Mouse (Mus musculus): ENCODE data around the gene Zfp277. TPM values are rescaled to one million over a fixed set of nuclear protein-coding genes. Genes with fewer than 3 reads are reported as not detected.

The Zfp277 gene
- polyA plus RNA-seq (2015; fragmentation: Nextera tagmentation; extraction: Ambion mirVana), result 29.1 and 31.0 TPM in 2 replicates

DNA sequence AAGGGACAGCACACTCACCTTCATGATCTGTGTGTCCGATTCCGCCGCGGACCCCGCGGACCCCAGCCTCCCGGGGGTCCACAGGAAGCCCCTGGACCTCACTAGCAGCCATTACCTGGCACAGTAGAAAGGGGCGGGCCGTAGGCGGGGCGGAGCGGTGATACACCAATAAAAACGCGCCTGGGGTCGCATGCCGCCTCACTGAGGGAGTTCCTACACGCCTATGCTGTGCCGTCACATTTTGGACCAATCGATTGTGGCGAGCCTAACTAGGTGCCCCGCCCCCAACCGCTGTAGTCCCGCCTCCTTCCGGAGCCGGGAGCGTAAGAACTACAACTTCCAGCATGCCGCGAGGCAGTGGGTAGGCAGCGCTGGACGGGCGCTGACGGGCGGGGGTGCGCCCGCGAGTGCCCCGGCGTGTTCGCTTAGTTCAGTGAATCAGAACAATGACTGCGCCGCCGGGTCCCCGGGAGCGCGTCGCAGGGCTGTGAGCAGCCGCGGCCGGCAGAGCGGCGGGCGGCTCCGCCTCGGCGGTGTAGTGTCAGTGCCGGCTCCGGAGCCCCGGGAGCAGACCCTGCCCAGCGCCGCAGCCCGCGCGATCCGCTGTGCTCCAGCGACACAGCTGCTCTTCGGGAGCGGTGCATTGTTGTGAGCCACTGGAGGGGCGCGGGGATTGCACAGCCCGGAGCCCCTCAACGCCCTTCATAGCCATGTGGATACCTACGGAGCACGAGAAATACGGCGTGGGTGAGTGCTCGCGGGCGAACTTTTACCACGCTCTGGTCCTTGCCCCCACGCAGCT is at the start of gene Zfp277, which contains the start of gene Dock4:
Gene Zfp277, minus strand, starts transcription at position 255 of the 802 bp plus-strand sequence.
Gene Dock4, plus strand, starts transcription at position 305 of the 802 bp plus-strand sequence.
- H3K4me3 ChIP-seq, result peak within 1 kb of the TSS; percentile 70
- under 1% methylated on average over 80 of the region's 80 CpGs for WGBS
- H3K4me2 ChIP-seq, result peak within 1 kb of the TSS; percentile 76
- peaks cover 36% of the 10 kb centered on the region for H3K4me1 ChIP-seq (replicated peaks)
- peak; percentile 98 for ATAC-seq (ENCODE audit: low read depth)
- no peaks in the 10 kb centered on the region for H3K9me3 ChIP-seq
- H3K27me3 ChIP-seq, result no peaks in the 10 kb centered on the region
- peak within 1 kb of the TSS; percentile 95 for H3K27ac ChIP-seq (replicated peaks)
- H3K36me3 ChIP-seq, result no peaks in the 10 kb centered on the region
- H3K9ac ChIP-seq, result peak within 1 kb of the TSS; percentile 90

DNA sequence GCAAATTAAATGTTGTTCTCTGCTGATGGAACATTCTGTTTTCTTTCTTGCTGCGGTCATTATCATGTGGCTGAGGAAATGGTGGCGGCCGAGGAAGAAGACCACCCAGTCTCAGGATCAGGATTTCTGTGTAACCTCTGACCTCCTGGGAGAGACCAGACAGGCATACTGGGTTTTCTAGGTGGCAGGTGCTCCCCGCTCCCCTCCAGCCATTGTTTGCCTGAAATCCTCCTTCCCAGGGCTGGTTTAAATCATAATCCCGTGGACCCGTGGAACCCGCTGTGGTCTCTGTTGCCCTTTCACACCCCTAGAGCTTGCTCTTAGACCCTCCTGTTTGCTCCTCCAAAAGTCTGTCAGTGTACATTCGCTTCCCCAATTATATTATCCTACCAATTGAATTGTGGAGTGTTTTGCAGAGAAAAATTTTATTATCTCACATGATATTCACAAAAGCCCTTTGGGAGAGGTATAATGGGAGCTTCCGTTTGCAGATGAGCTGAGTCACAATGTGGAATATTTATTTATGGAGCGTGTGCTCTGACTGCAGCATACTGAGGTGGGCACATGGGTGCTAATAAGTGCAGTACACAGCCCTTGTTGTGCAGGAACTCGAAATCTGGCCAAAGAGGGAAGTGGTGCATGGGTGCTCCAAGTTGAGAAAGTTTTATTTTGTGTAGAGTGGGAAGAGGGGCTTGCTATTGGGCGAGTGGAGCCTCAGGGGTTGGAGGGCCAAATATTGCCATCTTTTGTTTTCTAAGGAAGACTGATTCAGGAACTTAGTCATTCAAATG is 40.5 kb upstream of the Zfp277 start:
- H3K4me1 ChIP-seq (replicated peaks), result peaks cover 35% of the 10 kb centered on the region
- H3K9ac ChIP-seq, result no peak overlapping the region
- no peaks in the 10 kb centered on the region for H3K9me3 ChIP-seq
- ATAC-seq (ENCODE audit: low read depth), result 0 out of 2 replicates have a peak, but pooled peaks have one; percentile 36
- H3K4me2 ChIP-seq, result no peak overlapping the region
- H3K4me3 ChIP-seq, result no peak overlapping the region
- H3K36me3 ChIP-seq, result no peaks in the 10 kb centered on the region
- no peak overlapping the region for H3K27ac ChIP-seq (replicated peaks)
- H3K27me3 ChIP-seq, result no peaks in the 10 kb centered on the region
- WGBS, result 65% methylated on average over 12 of the region's 12 CpGs

DNA sequence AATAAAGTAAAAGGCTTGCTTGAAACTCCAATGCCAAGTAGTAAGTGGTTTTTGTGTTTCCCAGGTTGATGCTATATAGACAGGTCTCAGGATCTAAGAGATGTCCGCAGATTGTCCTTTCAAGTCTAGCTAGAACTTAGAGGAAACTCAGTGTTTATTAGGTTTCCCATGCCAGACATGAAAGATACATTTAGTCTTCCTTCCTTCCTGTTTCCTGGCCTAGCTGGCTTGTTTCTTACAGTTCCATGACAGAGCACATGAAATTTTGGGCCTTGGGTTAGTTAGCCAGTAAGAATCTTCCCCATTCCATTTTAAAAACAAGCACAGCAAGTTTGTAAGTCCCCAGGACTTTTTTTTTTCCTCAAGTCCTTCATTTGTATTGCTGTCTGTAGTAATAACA is 39.5 kb upstream of the Zfp277 start:
- Histone ChIP-seq H3K27ac (replicated peaks) (no peak overlapping the region), H3K4me1 (replicated peaks) (peaks cover 29% of the 10 kb centered on the region), H3K9me3 (no peaks in the 10 kb centered on the region), H3K4me2 (no peak overlapping the region), H3K27me3 (no peaks in the 10 kb centered on the region), H3K9ac (no peak overlapping the region), H3K36me3 (no peaks in the 10 kb centered on the region), H3K4me3 (no peak overlapping the region)
- ATAC-seq (ENCODE audit: low read depth), result no peak
- WGBS, result 70% methylated on average over 1 of the region's 1 CpGs

DNA sequence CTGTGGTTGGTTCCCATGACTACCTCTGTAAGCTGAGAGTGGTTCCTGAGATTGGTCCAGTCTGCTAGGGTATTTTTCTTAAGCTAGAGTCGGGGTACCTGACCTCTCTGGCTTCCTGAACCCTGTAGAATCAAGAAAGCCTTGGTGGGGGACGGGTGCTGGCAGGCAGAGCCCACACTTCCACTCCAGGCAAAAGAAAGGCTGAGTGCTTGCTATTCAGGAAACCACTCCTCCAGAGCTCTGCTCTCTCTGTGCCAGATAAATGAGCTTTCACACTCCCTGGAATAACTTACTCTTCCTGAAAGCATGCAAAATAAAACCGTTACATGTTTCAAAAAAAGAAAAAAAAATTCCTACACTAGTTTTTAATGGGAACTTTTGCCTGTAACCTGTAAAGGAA is 38.5 kb upstream of the Zfp277 start:
- 19% methylated on average over 3 of the region's 3 CpGs for WGBS
- Histone ChIP-seq H3K4me1 (replicated peaks) (peaks cover 32% of the 10 kb centered on the region), H3K27ac (replicated peaks) (0 out of 2 replicates have a peak overlapping the region, but pooled peaks have one; percentile 6), H3K9ac (no peak overlapping the region), H3K4me3 (no peak overlapping the region), H3K36me3 (no peaks in the 10 kb centered on the region), H3K9me3 (no peaks in the 10 kb centered on the region), H3K27me3 (no peaks in the 10 kb centered on the region), H3K4me2 (no peak overlapping the region)
- ATAC-seq (ENCODE audit: low read depth), result peak; percentile 67; the same call in 1 of the 2 replicates

DNA sequence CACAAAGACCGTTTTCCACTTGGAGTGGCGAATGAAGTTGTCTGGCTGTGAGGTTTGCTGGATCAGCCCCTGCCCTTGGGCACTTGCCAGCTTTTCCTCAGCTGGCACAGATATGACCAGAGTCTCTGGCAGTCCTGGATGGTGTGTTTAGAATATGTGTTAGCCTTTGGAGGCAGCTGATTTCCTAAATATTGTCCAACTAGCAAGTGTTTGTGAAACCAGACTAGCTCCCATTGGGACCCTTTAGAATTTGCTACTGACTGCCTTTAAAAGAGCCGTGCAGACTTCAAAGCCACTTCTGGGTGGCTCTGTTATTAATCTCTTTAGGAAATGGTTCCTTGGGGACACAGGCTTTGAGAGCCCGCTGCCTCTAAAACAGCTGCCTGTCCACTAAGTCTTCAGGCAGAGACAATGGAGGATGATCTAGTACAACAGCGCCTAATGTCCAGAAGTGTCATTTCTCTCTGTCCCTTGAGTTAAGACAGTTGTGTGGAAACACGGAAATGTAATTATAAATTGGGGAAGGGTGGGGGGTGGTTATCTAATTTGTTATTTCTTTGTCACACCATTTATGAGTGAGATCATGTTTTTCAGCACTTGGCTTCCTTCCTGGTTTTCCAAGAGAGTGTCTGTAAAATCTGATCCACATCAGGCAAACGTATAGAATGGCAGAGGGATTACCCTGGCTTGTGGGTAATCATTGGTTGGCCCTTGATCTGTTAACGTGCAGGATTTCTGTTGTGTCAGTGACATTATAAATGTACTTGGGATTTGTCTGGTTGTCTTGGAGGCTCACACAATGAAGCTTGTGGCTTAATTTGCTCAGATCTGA is 32.1 kb upstream of the Zfp277 start:
- no peak overlapping the region for H3K4me3 ChIP-seq
- peak overlapping the region; percentile 1; the same call in 1 of the 2 replicates for H3K4me2 ChIP-seq
- no peak overlapping the region for H3K9ac ChIP-seq
- H3K9me3 ChIP-seq, result no peaks in the 10 kb centered on the region
- no peaks in the 10 kb centered on the region for H3K36me3 ChIP-seq
- peak; percentile 79 for ATAC-seq (ENCODE audit: low read depth)
- no peaks in the 10 kb centered on the region for H3K27me3 ChIP-seq
- peaks cover 52% of the 10 kb centered on the region for H3K4me1 ChIP-seq (replicated peaks)
- 11% methylated on average over 8 of the region's 8 CpGs for WGBS
- peak overlapping the region; percentile 42 for H3K27ac ChIP-seq (replicated peaks)

DNA sequence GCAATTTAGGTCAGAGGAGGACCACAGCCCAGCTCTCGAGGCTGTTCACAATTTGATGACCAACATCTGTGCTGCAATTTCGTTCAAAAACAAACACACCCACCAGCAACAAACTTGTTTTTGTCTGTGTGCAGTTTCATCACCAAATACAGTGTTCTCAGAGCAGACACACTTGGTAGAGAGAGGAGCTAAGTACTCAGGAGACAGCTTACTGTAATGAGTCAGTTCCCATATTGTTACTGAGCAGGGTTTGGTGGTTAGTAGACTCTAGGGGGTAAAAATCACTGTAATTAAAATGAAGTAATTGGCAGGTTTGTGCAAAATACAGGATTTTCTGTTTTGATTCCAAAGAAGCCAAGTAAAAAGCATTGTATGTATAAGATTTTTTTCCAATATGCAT is 28.0 kb upstream of the Zfp277 start:
- WGBS, result 34% methylated on average over 2 of the region's 2 CpGs
- H3K4me3 ChIP-seq, result no peak overlapping the region
- H3K9me3 ChIP-seq, result no peaks in the 10 kb centered on the region
- no peak overlapping the region for H3K9ac ChIP-seq
- ATAC-seq (ENCODE audit: low read depth), result no peak
- no peak overlapping the region for H3K4me2 ChIP-seq
- H3K36me3 ChIP-seq, result no peaks in the 10 kb centered on the region
- H3K27ac ChIP-seq (replicated peaks), result no peak overlapping the region
- H3K4me1 ChIP-seq (replicated peaks), result peaks cover 68% of the 10 kb centered on the region
- H3K27me3 ChIP-seq, result no peaks in the 10 kb centered on the region

DNA sequence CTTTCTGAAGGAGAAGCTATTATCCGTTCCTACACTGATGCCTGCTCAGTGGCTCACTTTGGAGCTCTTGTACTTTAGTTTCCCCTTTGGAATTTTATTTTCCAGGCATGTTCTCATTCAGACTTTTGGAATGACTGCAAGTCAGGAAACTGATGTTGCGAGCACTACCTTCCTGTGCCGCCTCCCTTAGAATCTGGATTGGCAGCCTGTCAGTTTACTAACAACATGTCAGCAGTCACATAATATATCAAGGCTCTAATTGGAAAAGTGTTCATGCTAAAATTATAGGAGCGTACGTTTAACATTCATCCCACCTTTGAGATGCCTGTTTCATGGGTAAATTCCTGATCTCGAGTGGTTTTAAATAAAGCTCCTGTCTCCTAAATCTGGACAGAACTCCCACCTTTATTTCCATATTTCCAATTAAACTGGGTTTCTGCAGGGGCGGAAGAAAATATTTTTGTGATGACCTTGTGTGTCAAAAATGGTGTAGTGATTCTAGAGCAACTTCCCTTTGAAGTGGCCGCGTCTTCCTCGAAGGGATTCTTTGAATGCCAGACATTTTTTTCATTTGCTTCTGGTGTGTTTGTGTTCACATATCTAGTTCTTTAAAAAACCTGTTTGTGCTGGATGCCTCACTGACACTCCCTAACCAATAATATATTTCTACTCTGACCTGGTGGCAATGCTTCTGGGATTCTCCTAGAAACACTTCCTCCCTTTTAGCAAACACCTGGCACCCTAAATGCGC is 26.1 kb upstream of the Zfp277 start:
- ATAC-seq (ENCODE audit: low read depth), result no peak
- H3K36me3 ChIP-seq, result no peaks in the 10 kb centered on the region

DNA sequence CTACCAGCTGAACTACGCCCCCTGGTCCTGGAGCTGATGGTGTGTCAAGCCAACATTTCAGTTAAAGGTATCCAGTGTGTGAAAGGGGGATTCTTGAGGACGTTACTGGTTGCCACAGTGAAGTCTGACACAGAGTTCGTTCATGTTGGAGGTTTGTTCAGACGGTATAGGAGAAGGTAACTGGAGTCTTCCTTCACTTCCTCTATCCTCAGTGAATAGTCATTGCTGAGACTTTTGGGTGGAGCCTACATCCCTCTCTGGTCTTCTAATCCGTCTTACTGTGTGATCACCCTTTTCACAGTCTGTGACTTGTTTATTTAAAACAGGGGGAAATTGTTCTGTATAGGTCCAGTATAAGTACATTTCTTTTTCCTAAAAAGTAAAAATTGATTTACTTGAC is 23.3 kb upstream of the Zfp277 start:
- no peak overlapping the region for H3K9ac ChIP-seq
- H3K9me3 ChIP-seq, result no peaks in the 10 kb centered on the region
- no peaks in the 10 kb centered on the region for H3K36me3 ChIP-seq
- H3K4me2 ChIP-seq, result no peak overlapping the region
- H3K4me1 ChIP-seq (replicated peaks), result peaks cover 74% of the 10 kb centered on the region
- H3K27me3 ChIP-seq, result no peaks in the 10 kb centered on the region
- ATAC-seq (ENCODE audit: low read depth), result no peak
- WGBS, result 85% methylated on average over 5 of the region's 5 CpGs
- H3K4me3 ChIP-seq, result no peak overlapping the region
- H3K27ac ChIP-seq (replicated peaks), result no peak overlapping the region

More for the DNA sequence above, 26.1 kb upstream of the Zfp277 start:
- WGBS, result 81% methylated on average over 11 of the region's 11 CpGs
- Histone ChIP-seq H3K9me3 (no peaks in the 10 kb centered on the region), H3K4me3 (no peak overlapping the region), H3K27ac (replicated peaks) (no peak overlapping the region), H3K4me2 (0 out of 2 replicates have a peak overlapping the region, but pooled peaks have one; percentile 4), H3K4me1 (replicated peaks) (peaks cover 70% of the 10 kb centered on the region), H3K27me3 (no peaks in the 10 kb centered on the region), H3K9ac (no peak overlapping the region)

DNA sequence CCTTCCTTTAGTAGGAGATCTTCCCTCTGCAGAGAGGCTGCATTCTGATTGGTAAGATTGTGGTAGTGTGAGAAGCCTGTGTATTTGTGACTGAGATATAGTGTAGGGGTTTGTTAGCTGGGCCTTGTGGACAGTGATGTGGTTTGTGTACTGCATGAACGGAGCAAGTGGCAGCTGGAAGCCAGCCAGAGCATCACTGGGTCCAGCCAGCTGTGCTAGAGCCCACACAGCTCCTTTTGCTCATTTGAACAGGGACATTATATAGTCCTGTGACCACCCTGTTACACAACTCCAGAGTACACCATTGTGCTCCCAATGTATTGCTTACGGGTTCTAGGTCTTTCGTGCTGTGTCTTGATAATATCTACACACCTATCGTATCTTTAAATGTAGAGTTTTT is 22.5 kb upstream of the Zfp277 start:
- no peaks in the 10 kb centered on the region for H3K9me3 ChIP-seq
- H3K27ac ChIP-seq (replicated peaks), result no peak overlapping the region
- H3K4me2 ChIP-seq, result no peak overlapping the region
- H3K27me3 ChIP-seq, result no peaks in the 10 kb centered on the region
- WGBS, result 80% methylated on average over 4 of the region's 4 CpGs
- H3K9ac ChIP-seq, result no peak overlapping the region
- H3K4me3 ChIP-seq, result no peak overlapping the region
- peaks cover 73% of the 10 kb centered on the region for H3K4me1 ChIP-seq (replicated peaks)
- peak; percentile 42; the same call in 1 of the 2 replicates for ATAC-seq (ENCODE audit: low read depth)
- H3K36me3 ChIP-seq, result no peaks in the 10 kb centered on the region

DNA sequence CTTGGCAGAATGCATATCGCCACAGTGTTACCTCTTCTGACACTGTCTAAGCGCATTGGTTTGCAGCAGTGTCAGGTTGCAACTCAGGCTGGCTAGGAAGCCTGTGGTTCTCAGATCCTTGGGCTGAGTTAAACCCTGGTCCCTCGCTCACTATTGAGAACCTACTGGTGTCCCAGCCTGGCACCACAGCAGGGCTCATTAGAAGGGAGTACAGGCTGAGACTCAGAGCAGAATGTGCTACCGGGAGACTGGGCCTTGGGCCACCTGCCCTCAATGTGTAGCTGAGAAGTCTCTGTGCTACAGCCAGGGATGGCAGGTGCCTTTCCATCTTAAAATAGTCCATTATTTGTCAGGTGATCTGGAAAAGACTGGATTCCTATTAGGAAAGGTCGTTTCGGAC is 18.6 kb upstream of the Zfp277 start:
- Histone ChIP-seq H3K36me3 (no peaks in the 10 kb centered on the region), H3K4me2 (no peak overlapping the region), H3K4me1 (replicated peaks) (peaks cover 68% of the 10 kb centered on the region), H3K9ac (0 out of 2 replicates have a peak overlapping the region, but pooled peaks have one; percentile 1), H3K9me3 (no peaks in the 10 kb centered on the region), H3K27ac (replicated peaks) (0 out of 2 replicates have a peak overlapping the region, but pooled peaks have one; percentile 42), H3K27me3 (no peaks in the 10 kb centered on the region), H3K4me3 (no peak overlapping the region)
- peak; percentile 30; the same call in 1 of the 2 replicates for ATAC-seq (ENCODE audit: low read depth)
- 54% methylated on average over 6 of the region's 6 CpGs for WGBS

DNA sequence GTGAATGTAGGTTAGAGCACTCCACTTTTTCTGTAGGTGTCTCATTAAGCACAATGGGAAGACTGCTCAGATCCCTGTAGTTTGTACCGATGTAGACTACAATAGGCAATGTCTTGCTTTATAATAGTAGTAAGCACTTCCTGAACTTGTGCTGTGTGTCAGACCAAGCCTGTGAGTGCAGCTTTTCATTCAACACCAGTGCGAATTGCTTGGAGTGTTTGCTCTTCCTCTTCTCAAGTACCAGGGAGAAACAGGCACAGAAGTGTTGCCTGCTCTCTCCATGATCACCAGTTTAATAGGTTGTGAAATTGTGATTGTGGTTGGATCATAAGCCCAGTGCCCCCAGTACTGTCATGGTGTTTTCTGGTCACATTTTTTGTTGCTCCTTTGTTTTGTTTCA is 18.1 kb upstream of the Zfp277 start:
- no peak for ATAC-seq (ENCODE audit: low read depth)
- no peak overlapping the region for H3K4me2 ChIP-seq
- WGBS, result 57% methylated on average over 2 of the region's 2 CpGs
- no peak overlapping the region for H3K9ac ChIP-seq
- no peaks in the 10 kb centered on the region for H3K9me3 ChIP-seq
- H3K36me3 ChIP-seq, result no peaks in the 10 kb centered on the region
- no peaks in the 10 kb centered on the region for H3K27me3 ChIP-seq
- peaks cover 66% of the 10 kb centered on the region for H3K4me1 ChIP-seq (replicated peaks)
- H3K27ac ChIP-seq (replicated peaks), result 0 out of 2 replicates have a peak overlapping the region, but pooled peaks have one; percentile 42
- H3K4me3 ChIP-seq, result no peak overlapping the region
